Mouse (Mus musculus) fibroblast of lung, adult 2 months (primary cell): Measurements from ENCODE around the gene Atxn10.

ENCODE experiments used
- DNase-seq: peaks from one replicate; pipeline ENCODE4 v3.0.0-alpha.2; 2011; ENCODE audit warnings: low read depth

The Atxn10 gene

GRCm38 (mm10) chr15:85474697-85475096 is 138.7 kb downstream of the Atxn10 start:
- no peak for DNase-seq

- DNase-seq = no peak
Measured at GRCm38 (mm10) chr15:85477584-85477983, 141.5 kb downstream of the Atxn10 start.

- DNase-seq = peak; percentile 82
Measured at GRCm38 (mm10) chr15:85479365-85479764, 143.3 kb downstream of the Atxn10 start.

GRCm38 (mm10) chr15:85479919-85480318 is 143.9 kb downstream of the Atxn10 start:
- DNase-seq = no peak

DNA sequence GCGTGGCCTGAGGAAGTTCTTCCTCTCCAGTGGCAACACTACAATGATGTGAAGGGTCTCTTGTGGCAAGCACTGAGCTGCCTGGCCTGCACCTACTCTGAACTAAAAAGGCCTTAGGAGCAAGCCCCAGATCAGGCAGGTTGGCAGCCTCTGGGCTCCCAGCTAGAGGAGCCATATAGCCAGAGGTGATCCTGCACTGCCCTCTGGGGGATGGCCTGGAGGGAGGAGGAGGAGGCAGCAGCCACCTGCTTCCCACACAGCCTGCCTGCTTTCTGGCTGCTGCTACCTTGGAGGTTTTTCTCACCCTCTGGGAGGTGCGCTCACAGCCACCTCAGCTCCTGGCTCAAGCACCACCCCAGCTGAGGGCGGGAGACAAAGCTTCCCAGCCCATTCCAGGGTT is 144.6 kb downstream of the Atxn10 start:
- DNase-seq = no peak

DNA sequence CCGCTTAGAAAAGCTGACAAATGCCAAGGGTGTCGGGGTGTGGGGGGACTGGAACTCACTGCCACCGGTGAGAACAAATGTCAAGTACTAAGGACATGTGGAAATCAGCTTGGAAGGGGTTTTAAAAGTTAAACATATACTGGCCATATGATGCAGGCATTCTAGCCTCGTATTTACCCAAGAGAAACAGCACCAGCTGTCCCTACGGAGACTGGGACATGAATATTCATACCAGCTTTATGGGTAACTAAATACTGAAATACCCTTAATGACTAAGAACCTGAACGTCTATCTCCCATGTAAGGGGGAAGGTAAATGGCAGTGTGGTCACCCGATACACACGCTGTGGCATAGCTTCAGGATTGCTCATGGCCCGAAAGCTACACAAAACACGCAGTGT is 152.9 kb downstream of the Atxn10 start:
- no peak for DNase-seq

DNA sequence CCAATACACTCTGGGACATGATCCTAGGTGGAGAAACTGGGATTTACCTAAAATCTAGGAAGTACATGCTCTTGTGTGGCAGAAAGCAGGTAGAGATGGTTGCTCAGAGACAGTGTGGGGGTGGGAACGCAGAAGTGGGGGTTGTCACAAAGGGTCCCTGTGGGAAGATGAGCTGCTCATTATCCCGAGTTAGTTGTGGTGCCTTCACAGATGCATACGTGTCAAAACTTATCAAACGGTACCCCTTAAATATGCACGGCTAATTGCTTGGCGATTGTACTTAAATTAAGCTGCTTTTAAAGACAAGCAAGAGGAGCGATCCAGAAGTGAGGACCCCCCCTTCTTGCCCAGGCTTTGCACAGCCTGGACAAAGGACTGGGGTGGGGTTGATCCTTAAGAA is 153.7 kb downstream of the Atxn10 start:
- no peak for DNase-seq

GRCm38 (mm10) chr15:85494163-85494621 is 158.1 kb downstream of the Atxn10 start:
- DNase-seq = no peak

DNA sequence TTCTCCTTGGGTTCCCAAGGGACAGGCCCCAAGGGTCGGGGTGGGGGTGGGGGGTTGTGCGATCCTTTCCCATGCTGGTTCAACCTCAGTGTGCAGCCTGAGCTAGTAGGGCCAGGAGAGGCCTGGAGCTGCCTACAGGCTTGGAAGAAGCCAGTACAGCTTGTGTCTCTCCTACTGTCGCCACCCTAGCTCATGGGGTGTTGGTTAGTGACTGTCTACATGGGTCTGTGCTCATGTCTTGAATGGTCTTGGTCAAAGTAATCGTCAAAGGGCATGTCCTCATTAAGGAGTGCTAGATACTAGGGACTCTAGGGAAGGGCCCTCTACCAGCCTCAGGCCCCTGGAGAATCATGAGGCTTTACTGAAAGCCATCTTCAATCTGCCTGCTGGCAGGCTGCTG is 161.5 kb downstream of the Atxn10 start:
- no peak for DNase-seq

DNA sequence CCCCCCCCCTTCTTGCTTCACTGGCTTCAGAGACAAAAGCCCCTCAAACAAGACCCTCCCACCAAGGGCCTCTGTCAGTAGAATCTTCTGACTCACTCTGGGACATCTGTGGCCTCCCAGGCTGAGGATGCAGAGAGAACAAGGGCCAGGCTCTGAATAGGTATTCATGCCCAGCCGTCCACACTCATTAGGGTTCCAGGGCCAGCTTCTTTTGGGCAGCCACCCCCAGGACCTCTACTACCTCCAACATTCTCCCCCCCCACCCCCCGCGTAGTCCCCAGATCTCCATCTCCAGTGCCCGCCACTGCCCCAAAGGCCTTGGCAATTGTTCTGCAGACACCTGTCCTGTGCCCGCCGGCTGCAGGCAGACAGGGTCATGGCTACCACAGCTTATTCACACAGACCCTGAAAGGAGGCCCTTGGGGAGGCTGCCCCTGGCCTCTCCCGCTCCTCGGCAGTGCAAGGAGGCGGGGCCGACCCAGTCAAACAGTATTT is 162.0 kb downstream of the Atxn10 start:
- DNase-seq = no peak

DNA sequence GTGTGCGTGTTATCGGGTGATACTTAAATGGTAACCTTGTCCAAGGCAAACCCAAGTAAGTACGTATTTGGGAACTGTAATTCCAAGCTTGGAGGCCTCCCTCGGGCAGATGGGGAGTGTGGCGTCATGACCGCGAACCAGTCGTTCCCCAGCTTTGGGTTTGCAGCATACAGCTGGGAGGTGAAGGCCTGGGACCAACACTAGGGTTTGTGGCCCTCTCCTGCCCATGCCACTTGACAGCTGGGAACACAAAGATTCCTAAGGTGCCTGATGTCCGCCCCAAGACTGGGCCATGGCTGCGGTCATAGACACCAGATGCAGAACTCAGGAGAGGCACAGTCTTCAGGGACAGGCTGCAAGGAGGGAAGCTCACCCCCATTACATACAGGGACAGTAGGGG is 164.2 kb downstream of the Atxn10 start:
- no peak for DNase-seq

GRCm38 (mm10) chr15:85503127-85503526 is 167.1 kb downstream of the Atxn10 start, which contains the start of gene 7530416G11Rik:
7530416G11Rik (minus strand) TSS chr15:85503227.
- no peak for DNase-seq

- peak; percentile 47 for DNase-seq
Measured at GRCm38 (mm10) chr15:85505118-85505925, 169.3 kb downstream of the Atxn10 start.

DNA sequence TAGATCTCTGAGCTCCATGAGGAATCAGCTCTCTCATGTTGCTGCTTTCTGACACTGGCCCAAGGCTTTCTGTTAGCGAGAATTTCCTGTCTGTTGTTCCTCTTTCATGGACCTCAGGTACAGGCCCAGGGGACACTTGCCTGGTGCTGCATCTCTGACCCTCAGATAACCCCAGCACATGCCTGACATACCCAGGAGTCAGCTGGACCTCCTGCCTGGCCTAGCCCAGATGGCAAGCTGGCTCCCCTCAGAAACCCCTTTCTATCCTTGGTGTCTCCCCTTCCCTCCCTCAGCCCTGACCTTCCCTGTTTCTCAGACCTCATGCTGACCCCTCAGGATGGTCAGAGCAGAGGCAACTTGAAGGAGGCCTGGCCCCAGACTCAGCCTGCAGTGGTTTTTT is 170.6 kb downstream of the Atxn10 start:
- no peak for DNase-seq

GRCm38 (mm10) chr15:85507370-85508014 is 171.4 kb downstream of the Atxn10 start:
- DNase-seq = no peak
